Mouse (Mus musculus): ENCODE measurements around the gene Chst11.

Chst11 gene

GRCm38 (mm10) chr10:83212618-83213017, 227.3 kb downstream of the Chst11 start:
- DNase-seq (ENCODE audit: low read depth, low spot score) = no peak

- no peak for DNase-seq (ENCODE audit: low read depth, low spot score)
Observed at GRCm38 (mm10) chr10:83215559-83215958, 230.3 kb downstream of the Chst11 start.

- no peak for DNase-seq (ENCODE audit: low read depth, low spot score)
Observed at GRCm38 (mm10) chr10:83217256-83217655, 232.0 kb downstream of the Chst11 start.

GRCm38 (mm10) chr10:83218778-83219177, 233.5 kb downstream of the Chst11 start:
- no peak for DNase-seq (ENCODE audit: low read depth, low spot score)

- no peak for DNase-seq (ENCODE audit: low read depth, low spot score)
Observed at GRCm38 (mm10) chr10:83219729-83220128, 234.4 kb downstream of the Chst11 start.

GRCm38 (mm10) chr10:83220217-83220616, 234.9 kb downstream of the Chst11 start:
- DNase-seq (ENCODE audit: low read depth, low spot score) = no peak

GRCm38 (mm10) chr10:83220847-83221246, 235.5 kb downstream of the Chst11 start:
- DNase-seq (ENCODE audit: low read depth, low spot score) = no peak

GRCm38 (mm10) chr10:83224999-83225398, 239.7 kb downstream of the Chst11 start:
- no peak for DNase-seq (ENCODE audit: low read depth, low spot score)

GRCm38 (mm10) chr10:83228626-83229025, 243.3 kb downstream of the Chst11 start:
- DNase-seq (ENCODE audit: low read depth, low spot score) = no peak

GRCm38 (mm10) chr10:83233967-83234366, 248.7 kb downstream of the Chst11 start:
- no peak for DNase-seq (ENCODE audit: low read depth, low spot score)

- no peak for DNase-seq (ENCODE audit: low read depth, low spot score)
Observed at GRCm38 (mm10) chr10:83234391-83234790, 249.1 kb downstream of the Chst11 start.

- DNase-seq (ENCODE audit: low read depth, low spot score) = no peak
Observed at GRCm38 (mm10) chr10:83242106-83242686, 256.9 kb downstream of the Chst11 start.

GRCm38 (mm10) chr10:83244131-83244530, 258.8 kb downstream of the Chst11 start:
- DNase-seq (ENCODE audit: low read depth, low spot score) = no peak
